Mouse (Mus musculus) kidney, embryonic 14.5 days (tissue): ENCODE results near the gene Pitpna. TPM values are rescaled to one million over a fixed set of nuclear protein-coding genes. Genes with fewer than 3 reads are reported as not detected.
"Not testable (repeated sequence)": the region's sequence is repeated elsewhere in the genome, so short reads cannot be mapped to it uniquely, and the experiment has no call there.

Source experiments
- ATAC-seq: fragments of 200-750 bp; cut with Nextera tagmentation; 2 replicates; pipeline ENCODE4 v1.8.0; 2017; ENCODE audit warnings: moderate number of reproducible peaks, mild to moderate bottlenecking, moderate TSS enrichment, moderate library complexity; ENCODE audit not compliant: low FRiP score, low TSS enrichment
- H3K27ac ChIP-seq: fragments of 300-500 bp; sonication (generic); 2 replicates; pipeline ENCODE4 v1.5.1; 2014; ENCODE audit warnings: low read depth, mild to moderate bottlenecking, low read length, moderate library complexity, mixed read lengths
- H3K27me3 ChIP-seq: fragments of 300-500 bp; sonication (generic); 2 replicates; pipeline ENCODE4 v1.6.1; 2014; ENCODE audit warnings: mild to moderate bottlenecking, low read length; ENCODE audit not compliant: control insufficient read depth, insufficient read depth
- H3K36me3 ChIP-seq: fragments of 300-500 bp; sonication (generic); 2 replicates; pipeline ENCODE4 v1.6.1; 2014; ENCODE audit warnings: low read length, mixed read lengths; ENCODE audit not compliant: control insufficient read depth, insufficient read depth
- H3K4me1 ChIP-seq: fragments of 300-500 bp; sonication (generic); 2 replicates; pipeline ENCODE4 v1.6.1; 2014; ENCODE audit warnings: low read length, mixed read lengths; ENCODE audit not compliant: control insufficient read depth, insufficient read depth
- H3K4me2 ChIP-seq: fragments of 300-500 bp; sonication (generic); replicated peaks from 2 replicates; pipeline ENCODE4 v1.6.1; 2014; ENCODE audit warnings: low read depth, mild to moderate bottlenecking, low read length
- H3K4me3 ChIP-seq: fragments of 300-500 bp; sonication (generic); 2 replicates; pipeline ENCODE4 v1.5.1; 2014; ENCODE audit warnings: mild to moderate bottlenecking, low read length
- H3K9ac ChIP-seq: fragments of 300-500 bp; sonication (generic); 2 replicates; pipeline ENCODE4 v1.6.1; 2014; ENCODE audit warnings: low read depth, mild to moderate bottlenecking, low read length, moderate library complexity
- H3K9me3 ChIP-seq: fragments of 300-500 bp; sonication (generic); 2 replicates; pipeline ENCODE4 v1.6.1; 2016; ENCODE audit warnings: low read length; ENCODE audit not compliant: control insufficient read depth
- WGBS: fragments of 180-500 bp; shearing (Covaris S2); extraction: QIAGEN DNeasy Blood & Tissue Kit; methylation state at CpG from one replicate; pipeline ENCODE4 v1.1.7; 2014; 5-methylcytosine and 5-hydroxymethylcytosine counted together
- polyA plus RNA-seq: library from polyadenylated mRNA; unstranded; fragments of >200 nt; fragmentation: Nextera tagmentation; extraction: Ambion mirVana; gene quantifications from 2 replicates; pipeline ENCODE4 v1.2.1, GENCODE M21; 2014

Gene Pitpna
- polyA plus RNA-seq, 1 experiment from 2014 or later: 99.5 TPM

GRCm38 (mm10) chr11:75595816-75596215 is 7.9 kb downstream of the Pitpna start:
- no peak overlapping the region for H3K9ac ChIP-seq
- no peaks in the 10 kb centered on the region for H3K9me3 ChIP-seq
- no peaks in the 10 kb centered on the region for H3K27me3 ChIP-seq
- H3K27ac ChIP-seq: no peak overlapping the region
- no peak overlapping the region for H3K4me2 ChIP-seq
- H3K4me3 ChIP-seq: no peak overlapping the region
- 79% methylated on average over 7 of the region's 7 CpGs for WGBS
- ATAC-seq: no peak
- H3K36me3 ChIP-seq: peaks cover 51% of the 10 kb centered on the region
- H3K4me1 ChIP-seq: no peaks in the 10 kb centered on the region

- Histone ChIP-seq H3K9me3 (no peaks in the 10 kb centered on the region), H3K36me3 (peaks cover 61% of the 10 kb centered on the region), H3K4me1 (no peaks in the 10 kb centered on the region), H3K4me2 (no peak overlapping the region), H3K27me3 (no peaks in the 10 kb centered on the region), H3K4me3 (no peak overlapping the region), H3K27ac (no peak overlapping the region), H3K9ac (no peak overlapping the region)
- ATAC-seq: no peak
- WGBS: 77% methylated on average over 3 of the region's 3 CpGs
These were observed 8.9 kb downstream of the Pitpna start for GRCm38 (mm10) chr11:75596726-75597255.

- H3K9me3 ChIP-seq: no peaks in the 10 kb centered on the region
- H3K27me3 ChIP-seq: no peaks in the 10 kb centered on the region
- peaks cover 67% of the 10 kb centered on the region for H3K36me3 ChIP-seq
- peak overlapping the region; percentile 19; the same call in 1 of the 2 replicates for H3K27ac ChIP-seq
- no peak overlapping the region for H3K4me3 ChIP-seq
- H3K4me1 ChIP-seq: no peaks in the 10 kb centered on the region
- H3K9ac ChIP-seq: no peak overlapping the region
- WGBS: 68% methylated on average over 6 of the region's 6 CpGs
- H3K4me2 ChIP-seq: no peak overlapping the region
- ATAC-seq: no peak
These were observed 10.1 kb downstream of the Pitpna start for GRCm38 (mm10) chr11:75598004-75598403.

- not testable (repeated sequence) for H3K4me3 ChIP-seq, H3K27me3 ChIP-seq, H3K27ac ChIP-seq, H3K4me2 ChIP-seq, H3K9me3 ChIP-seq, H3K9ac ChIP-seq, H3K4me1 ChIP-seq, ATAC-seq
- peaks cover 72% of the 10 kb centered on the region for H3K36me3 ChIP-seq
- WGBS: 93% methylated on average over 17 of the region's 17 CpGs
These were observed 11.9 kb downstream of the Pitpna start for GRCm38 (mm10) chr11:75599802-75600201.

GRCm38 (mm10) chr11:75604826-75605225 is 16.9 kb downstream of the Pitpna start:
- no peaks in the 10 kb centered on the region for H3K9me3 ChIP-seq
- H3K9ac ChIP-seq: no peak overlapping the region
- no peak for ATAC-seq
- no peaks in the 10 kb centered on the region for H3K27me3 ChIP-seq
- 93% methylated on average over 5 of the region's 5 CpGs for WGBS
- no peak overlapping the region for H3K4me3 ChIP-seq
- H3K4me1 ChIP-seq: 0 out of 2 replicates have a peak, but pooled peaks cover 4% of the 10 kb centered on the region
- no peak overlapping the region for H3K27ac ChIP-seq
- H3K4me2 ChIP-seq: no peak overlapping the region
- H3K36me3 ChIP-seq: peaks cover 77% of the 10 kb centered on the region

- no peak overlapping the region for H3K4me2 ChIP-seq
- no peak overlapping the region for H3K27ac ChIP-seq
- no peaks in the 10 kb centered on the region for H3K27me3 ChIP-seq
- ATAC-seq: no peak
- no peak overlapping the region for H3K4me3 ChIP-seq
- H3K36me3 ChIP-seq: peaks cover 77% of the 10 kb centered on the region
- no peaks in the 10 kb centered on the region for H3K9me3 ChIP-seq
- 0 out of 2 replicates have a peak, but pooled peaks cover 4% of the 10 kb centered on the region for H3K4me1 ChIP-seq
- 78% methylated on average over 1 of the region's 1 CpGs for WGBS
- no peak overlapping the region for H3K9ac ChIP-seq
These were observed 17.4 kb downstream of the Pitpna start for GRCm38 (mm10) chr11:75605318-75605717.

GRCm38 (mm10) chr11:75608776-75609175 is 20.9 kb downstream of the Pitpna start:
- Histone ChIP-seq H3K4me1 (0 out of 2 replicates have a peak, but pooled peaks cover 4% of the 10 kb centered on the region), H3K9ac (no peak overlapping the region), H3K27ac (no peak overlapping the region), H3K9me3 (no peaks in the 10 kb centered on the region), H3K27me3 (no peaks in the 10 kb centered on the region), H3K4me2 (no peak overlapping the region), H3K36me3 (peaks cover 76% of the 10 kb centered on the region), H3K4me3 (no peak overlapping the region)
- no peak for ATAC-seq
- 91% methylated on average over 5 of the region's 5 CpGs for WGBS

- no peak overlapping the region for H3K27ac ChIP-seq
- ATAC-seq: no peak
- no peak overlapping the region for H3K9ac ChIP-seq
- 86% methylated on average over 2 of the region's 2 CpGs for WGBS
- peaks cover 71% of the 10 kb centered on the region for H3K36me3 ChIP-seq
- 0 out of 2 replicates have a peak, but pooled peaks cover 4% of the 10 kb centered on the region for H3K4me1 ChIP-seq
- H3K27me3 ChIP-seq: no peaks in the 10 kb centered on the region
- no peak overlapping the region for H3K4me2 ChIP-seq
- no peaks in the 10 kb centered on the region for H3K9me3 ChIP-seq
- H3K4me3 ChIP-seq: no peak overlapping the region
These were observed 22.1 kb downstream of the Pitpna start for GRCm38 (mm10) chr11:75610021-75610420.

- 100% methylated on average over 1 of the region's 1 CpGs for whole genome bisulfite sequencing
- no peak for ATAC-seq
- no peaks in the 10 kb centered on the region for H3K27me3 ChIP-seq
- H3K9me3 ChIP-seq: no peaks in the 10 kb centered on the region
- H3K27ac ChIP-seq: no peak overlapping the region
- peaks cover 62% of the 10 kb centered on the region for H3K36me3 ChIP-seq
- H3K4me3 ChIP-seq: no peak overlapping the region
- H3K4me1 ChIP-seq: no peaks in the 10 kb centered on the region
- H3K4me2 ChIP-seq: no peak overlapping the region
- H3K9ac ChIP-seq: no peak overlapping the region
These were observed 26.9 kb downstream of the Pitpna start for GRCm38 (mm10) chr11:75614769-75615168.
